Mouse (Mus musculus) myocyte (in vitro differentiated cells): ENCODE measurements at regions not wholly inside any gene's neighbourhood (a gene's known extent, or its start where the extent isn't known, plus 50 kb on each side); places are given as distances from the start of the nearest gene placed in this dataset.

ENCODE experiments used
- H3K27me3 ChIP-seq: one replicate; pipeline ENCODE4 v1.6.1; 2011; ENCODE audit not compliant: control insufficient read depth, insufficient read depth, insufficient read length
- H3K36me3 ChIP-seq: one replicate; pipeline ENCODE4 v1.6.1; 2011; ENCODE audit not compliant: control insufficient read depth, insufficient read depth
- H3K4me2 ChIP-seq: one replicate; pipeline ENCODE4 v1.6.1; 2011; ENCODE audit warnings: low read depth, control low read depth
- H3K4me3 ChIP-seq: one replicate; pipeline ENCODE4 v1.5.1; 2011; ENCODE audit warnings: mild to moderate bottlenecking, control low read depth, moderate library complexity
- H3K79me2 ChIP-seq: one replicate; pipeline ENCODE4 v1.6.1; 2011; ENCODE audit not compliant: control insufficient read depth, insufficient read depth
- H3ac ChIP-seq: one replicate; pipeline ENCODE4 v1.6.1; 2011; ENCODE audit not compliant: control insufficient read depth, insufficient read length
- CEBPB ChIP-seq: IDR thresholded peaks from 2 replicates; pipeline ENCODE4 v1.6.1; 2011; ENCODE audit warnings: mild to moderate bottlenecking, moderate library complexity; ENCODE audit not compliant: poor library complexity, insufficient read depth, severe bottlenecking
- E2F4 ChIP-seq: IDR thresholded peaks from one replicate; pipeline ENCODE4 v1.6.1; 2011; ENCODE audit warnings: mild to moderate bottlenecking, control low read depth, moderate library complexity; ENCODE audit not compliant: insufficient read depth
- MAX ChIP-seq: IDR thresholded peaks from one replicate; pipeline ENCODE4 v1.6.1; 2011; ENCODE audit warnings: low read depth, mild to moderate bottlenecking, control low read depth
- MYOD1 ChIP-seq, 3 experiments: IDR thresholded peaks; one replicate each; pipeline ENCODE4 v1.6.1; 2011; ENCODE audit warnings: control low read depth in 2 of 3, low read depth in 2 of 3, mild to moderate bottlenecking in 2 of 3, moderate library complexity in 1 of 3; ENCODE audit not compliant: insufficient read length in 2 of 3, control insufficient read depth in 1 of 3
- MYOG ChIP-seq, 3 experiments: IDR thresholded peaks; one replicate each; pipeline ENCODE4 v1.6.1; 2011; ENCODE audit warnings: control low read depth in 2 of 3, low read depth in 2 of 3, mild to moderate bottlenecking in 2 of 3; ENCODE audit not compliant: insufficient read length in 2 of 3, control insufficient read depth in 1 of 3, insufficient read depth in 1 of 3
- POLR2A ChIP-seq: IDR thresholded peaks from one replicate; pipeline ENCODE4 v1.6.1; 2011; ENCODE audit warnings: low read depth, mild to moderate bottlenecking, control low read depth, moderate library complexity; ENCODE audit not compliant: insufficient read length
- POLR2AphosphoS2 ChIP-seq: IDR thresholded peaks from one replicate; pipeline ENCODE4 v1.6.1; 2011; ENCODE audit warnings: low read depth, control low read depth; ENCODE audit not compliant: insufficient read length
- REST ChIP-seq: IDR thresholded peaks from one replicate; pipeline ENCODE4 v1.6.1; 2011; ENCODE audit warnings: mild to moderate bottlenecking, control low read depth, moderate library complexity; ENCODE audit not compliant: insufficient read depth, insufficient read length
- SRF ChIP-seq: IDR thresholded peaks from one replicate; pipeline ENCODE4 v1.6.1; 2011; ENCODE audit warnings: low read depth; ENCODE audit not compliant: control insufficient read depth, insufficient read length
- TCF12 ChIP-seq: IDR thresholded peaks from one replicate; pipeline ENCODE4 v1.6.1; 2011; ENCODE audit warnings: mild to moderate bottlenecking, control low read depth; ENCODE audit not compliant: poor library complexity, insufficient read depth, severe bottlenecking
- TCF3 ChIP-seq: IDR thresholded peaks from one replicate; pipeline ENCODE4 v1.6.1; 2011; ENCODE audit warnings: low read depth, control low read depth; ENCODE audit not compliant: insufficient read length
- USF1 ChIP-seq: IDR thresholded peaks from one replicate; pipeline ENCODE4 v1.6.1; 2011; ENCODE audit warnings: low read depth, mild to moderate bottlenecking, control low read depth, moderate library complexity

GRCm38 (mm10) chr11:71404361-71404760 is 173.8 kb upstream of the Nlrp1b start:
- no peak for TF ChIP-seq TCF12
- no peak for TF ChIP-seq SRF
- TF ChIP-seq TCF3 = no peak
- TF ChIP-seq CEBPB = no peak
- TF ChIP-seq MYOD1 (IDR thresholded peaks at IDR 0.05; ENCODE audit: control insufficient read depth in 1 of 3, insufficient read length in 2 of 3, low read depth in 2 of 3) = no peak
- no peak for TF ChIP-seq REST
- no peak for TF ChIP-seq POLR2A
- no peak for TF ChIP-seq E2F4
- no peak for TF ChIP-seq USF1
- TF ChIP-seq MYOG (IDR thresholded peaks at IDR 0.05; ENCODE audit: control insufficient read depth in 1 of 3, insufficient read depth in 1 of 3, insufficient read length in 2 of 3, low read depth in 2 of 3) = no peak
- TF ChIP-seq MAX = no peak
- no peak overlapping the region for H3K4me2 ChIP-seq
- H3K36me3 ChIP-seq = no peaks in the 10 kb centered on the region
- no peak overlapping the region for H3ac ChIP-seq
- H3K27me3 ChIP-seq = no peaks in the 10 kb centered on the region
- H3K79me2 ChIP-seq = no peaks in the 10 kb centered on the region
- no peak overlapping the region for H3K4me3 ChIP-seq

GRCm38 (mm10) chr11:71407043-71407442 is 176.5 kb upstream of the Nlrp1b start:
- H3K36me3 ChIP-seq = no peaks in the 10 kb centered on the region
- no peak overlapping the region for H3K4me3 ChIP-seq
- TF ChIP-seq MAX (no peak), TCF12 (no peak)
- H3K4me2 ChIP-seq = no peak overlapping the region
- H3K27me3 ChIP-seq = no peaks in the 10 kb centered on the region
- H3K79me2 ChIP-seq = no peaks in the 10 kb centered on the region
- no peak overlapping the region for H3ac ChIP-seq

- Histone ChIP-seq H3K36me3 (no peaks in the 10 kb centered on the region), H3ac (no peak overlapping the region), H3K27me3 (no peaks in the 10 kb centered on the region), H3K4me3 (no peak overlapping the region), H3K4me2 (no peak overlapping the region), H3K79me2 (no peaks in the 10 kb centered on the region)
- no peak for TF ChIP-seq TCF12
- TF ChIP-seq MYOG (IDR thresholded peaks at IDR 0.05; ENCODE audit: control insufficient read depth in 1 of 3, insufficient read depth in 1 of 3, insufficient read length in 2 of 3, low read depth in 2 of 3) = no peak
- no peak for TF ChIP-seq CEBPB
- no peak for TF ChIP-seq REST
- no peak for TF ChIP-seq MAX
- no peak for TF ChIP-seq POLR2AphosphoS2
- TF ChIP-seq POLR2A = no peak
- TF ChIP-seq SRF = no peak
- no peak for TF ChIP-seq E2F4
- TF ChIP-seq TCF3 = no peak
- no peak for TF ChIP-seq MYOD1 (IDR thresholded peaks at IDR 0.05; ENCODE audit: control insufficient read depth in 1 of 3, insufficient read length in 2 of 3, low read depth in 2 of 3)
- no peak for TF ChIP-seq USF1
These were observed 178.8 kb upstream of the Nlrp1b start for GRCm38 (mm10) chr11:71409211-71409765.

- Histone ChIP-seq H3K27me3 (no peaks in the 10 kb centered on the region), H3K4me3 (no peak overlapping the region)
- no peak for TF ChIP-seq SRF
- no peak for TF ChIP-seq POLR2AphosphoS2
- TF ChIP-seq MYOD1 (IDR thresholded peaks at IDR 0.05; ENCODE audit: control insufficient read depth in 1 of 3, insufficient read length in 2 of 3, low read depth in 2 of 3) = no peak
- TF ChIP-seq CEBPB = no peak
- no peak for TF ChIP-seq MAX
- no peak for TF ChIP-seq POLR2A
- TF ChIP-seq REST = no peak
- TF ChIP-seq USF1 = no peak
- no peak for TF ChIP-seq MYOG (IDR thresholded peaks at IDR 0.05; ENCODE audit: control insufficient read depth in 1 of 3, insufficient read depth in 1 of 3, insufficient read length in 2 of 3, low read depth in 2 of 3)
- no peak for TF ChIP-seq TCF12
- TF ChIP-seq TCF3 = no peak
- TF ChIP-seq E2F4 = no peak
These were observed 180.0 kb upstream of the Nlrp1b start for GRCm38 (mm10) chr11:71410582-71410981.

GRCm38 (mm10) chr11:71411958-71412357 is 181.4 kb upstream of the Nlrp1b start:
- H3K27me3 ChIP-seq = no peaks in the 10 kb centered on the region
- H3K79me2 ChIP-seq = no peaks in the 10 kb centered on the region
- H3K4me3 ChIP-seq = no peak overlapping the region
- no peak for TF ChIP-seq E2F4
- no peak for TF ChIP-seq MYOG (IDR thresholded peaks at IDR 0.05; ENCODE audit: control insufficient read depth in 1 of 3, insufficient read depth in 1 of 3, insufficient read length in 2 of 3, low read depth in 2 of 3)
- no peak for TF ChIP-seq CEBPB
- TF ChIP-seq POLR2AphosphoS2 = no peak
- no peak for TF ChIP-seq REST
- no peak for TF ChIP-seq TCF3
- H3K36me3 ChIP-seq = no peaks in the 10 kb centered on the region
- no peak overlapping the region for H3ac ChIP-seq
- H3K4me2 ChIP-seq = no peak overlapping the region

More at GRCm38 (mm10) chr11:71410582-71410981, 180.0 kb upstream of the Nlrp1b start:
- H3K36me3 ChIP-seq = no peaks in the 10 kb centered on the region
- no peak overlapping the region for H3K4me2 ChIP-seq
- no peaks in the 10 kb centered on the region for H3K79me2 ChIP-seq
- no peak overlapping the region for H3ac ChIP-seq
